In the genomic region with DNA sequence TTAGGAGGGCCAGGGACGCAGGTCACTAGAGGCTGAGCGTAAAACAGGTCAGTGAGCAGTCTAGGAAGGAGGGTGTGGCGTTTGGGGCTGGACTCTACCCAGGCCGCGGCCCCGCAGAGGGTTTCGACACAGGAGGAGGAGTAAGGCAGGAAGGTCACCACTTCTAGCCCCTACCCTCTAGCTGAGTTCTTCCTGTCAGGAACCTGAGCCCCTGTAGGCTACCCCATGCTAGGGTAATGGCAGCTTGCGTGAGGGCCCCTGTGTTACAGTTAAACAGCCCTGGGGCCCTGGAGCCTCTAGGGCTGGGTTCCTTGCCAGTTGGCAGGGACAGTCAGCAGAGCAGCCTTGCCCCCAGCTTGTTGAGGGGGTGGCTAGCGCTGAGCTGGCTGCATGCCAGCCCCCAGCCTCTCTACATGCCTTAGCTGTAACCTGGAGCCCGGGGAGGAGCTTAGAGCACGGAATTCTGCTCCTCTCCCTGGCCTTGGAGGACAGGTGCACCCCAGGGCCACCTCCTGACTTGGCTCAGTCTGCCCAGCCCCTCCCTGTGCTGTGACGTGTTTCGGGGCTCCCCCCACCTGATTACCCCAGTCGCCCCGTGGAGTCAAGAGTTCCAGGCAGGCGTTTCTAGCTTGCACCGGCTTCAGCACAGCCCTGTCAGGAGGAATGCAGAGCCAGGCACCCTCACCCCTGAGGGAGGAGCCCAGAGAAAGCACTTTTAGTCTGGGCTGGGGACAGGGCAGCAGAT, we compare ENCODE assay signal across 8 mouse cellular contexts. TPM values are rescaled to one million over a fixed set of nuclear protein-coding genes. Genes with fewer than 3 reads are reported as not detected.
DNase-seq lines count a peak whose midpoint lies in the region; ATAC-seq and TF ChIP-seq lines count a peak whose summit lies in the region.

No protein-coding gene starts in this region.

- CTCF ChIA-PET in Patski (lab: Charles Lee) = interaction anchor here (0.9 to 11.0 kb wide), 4 partner anchors 9 to 37 kb away, joined by 3 to 160 read pairs (median 12); a partner anchor contains a TSS

- H3K27ac ChIP-seq in intestine, postnatal 0 days (ENCODE audit: low read depth, low read length) = peak overlapping the region; percentile 90
- peak overlapping the region; percentile 72; the same call in 1 of the 2 replicates for H3K27ac ChIP-seq in limb, embryonic 12.5 days
- peak overlapping the region; percentile 72 for H3K27ac ChIP-seq in midbrain, embryonic 10.5 days (replicated peaks)
- H3K27ac ChIP-seq in stomach, embryonic 15.5 days = peak overlapping the region; percentile 86

- intact Hi-C loops in gastrocnemius, postnatal 14 days (cut with DNase I; ENCODE audit: low total_unique reads) = no loop called here

- H3K9me3 ChIP-seq in intestine, postnatal 0 days (ENCODE audit: control insufficient read depth) = no peaks in the 10 kb centered on the region
- no peaks in the 10 kb centered on the region for H3K9me3 ChIP-seq in limb, embryonic 12.5 days
- no peaks in the 10 kb centered on the region for H3K9me3 ChIP-seq in midbrain, embryonic 10.5 days (replicated peaks)
- no peaks in the 10 kb centered on the region for H3K9me3 ChIP-seq in stomach, embryonic 15.5 days

- peaks cover 8% of the 10 kb centered on the region; the same call in 1 of the 2 replicates for H3K4me1 ChIP-seq in intestine, postnatal 0 days (replicated peaks; ENCODE audit: control insufficient read depth, insufficient read depth, low read length)
- H3K4me1 ChIP-seq in limb, embryonic 12.5 days (replicated peaks) = peaks cover 48% of the 10 kb centered on the region
- H3K4me1 ChIP-seq in midbrain, embryonic 10.5 days = peaks cover 63% of the 10 kb centered on the region
- peaks cover 41% of the 10 kb centered on the region for H3K4me1 ChIP-seq in stomach, embryonic 15.5 days

- no peak for DNase-seq in Patski (ENCODE audit: low read depth, low spot score)
- peak; percentile 86 to 87 for DNase-seq in cerebellum, adult 18-20 months
- peak; percentile 64 for DNase-seq in gastrocnemius, postnatal 14 days
- no peak for DNase-seq in midbrain, embryonic 10.5 days (ENCODE audit: low spot score)

- peak overlapping the region; percentile 70 for H3K4me2 ChIP-seq in intestine, postnatal 0 days (replicated peaks; ENCODE audit: low read depth)
- peak overlapping the region; percentile 19 for H3K4me2 ChIP-seq in limb, embryonic 12.5 days
- H3K4me2 ChIP-seq in stomach, embryonic 15.5 days = peak overlapping the region; percentile 41

- peak overlapping the region; percentile 56 for H3K9ac ChIP-seq in intestine, postnatal 0 days (ENCODE audit: low read depth, low read length)
- H3K9ac ChIP-seq in limb, embryonic 12.5 days (replicated peaks) = peak overlapping the region; percentile 40; the same call in 1 of the 2 replicates
- no peak overlapping the region for H3K9ac ChIP-seq in stomach, embryonic 15.5 days

- POLR2A ChIA-PET in Patski (lab: Charles Lee) = interaction anchor here (0.9 to 7.7 kb wide), 6 partner anchors 12 to 54 kb away, joined by 3 to 80 read pairs (median 6); a partner anchor contains a TSS

- no peaks in the 10 kb centered on the region for H3K27me3 ChIP-seq in Patski
- no peaks in the 10 kb centered on the region for H3K27me3 ChIP-seq in intestine, postnatal 0 days (replicated peaks; ENCODE audit: control insufficient read depth, insufficient read depth, low read length)
- no peaks in the 10 kb centered on the region for H3K27me3 ChIP-seq in limb, embryonic 12.5 days
- H3K27me3 ChIP-seq in midbrain, embryonic 10.5 days (ENCODE audit: low read depth, poor library complexity, severe bottlenecking) = no peaks in the 10 kb centered on the region
- H3K27me3 ChIP-seq in stomach, embryonic 15.5 days (replicated peaks) = no peaks in the 10 kb centered on the region

- in situ Hi-C loops in Patski (cut with MboI; ENCODE audit: low pct_unique_long_range_greater_than_20kb) = no loop called here

- peaks cover 47% of the 10 kb centered on the region for H3K36me3 ChIP-seq in intestine, postnatal 0 days (ENCODE audit: control insufficient read depth, insufficient read depth)
- H3K36me3 ChIP-seq in limb, embryonic 12.5 days = peaks cover 48% of the 10 kb centered on the region
- H3K36me3 ChIP-seq in midbrain, embryonic 10.5 days = peaks cover 39% of the 10 kb centered on the region
- peaks cover 18% of the 10 kb centered on the region for H3K36me3 ChIP-seq in stomach, embryonic 15.5 days

- no peak for TF ChIP-seq CTCF in Patski (IDR thresholded peaks at IDR 0.05)
- 0 out of 2 replicates have a peak, but pooled peaks have one; percentile 0 for TF ChIP-seq CTCF in intestine, postnatal 0 days (IDR thresholded peaks at IDR 0.05; ENCODE audit: low read depth)

- ATAC-seq in Patski = peak; percentile 63
- ATAC-seq in intestine, postnatal 0 days = peak; percentile 79
- no peak; the same call in none of the 2 replicates for ATAC-seq in limb, embryonic 12.5 days (ENCODE audit: insufficient number of reproducible peaks, insufficient read depth, low FRiP score, low TSS enrichment, low read depth)
- ATAC-seq in stomach, embryonic 15.5 days (ENCODE audit: insufficient read depth, low FRiP score, low read depth) = peak; percentile 67
- no peak for ATAC-seq in activated CD4-positive, CD25-positive, alpha-beta regulatory T cell, adult 4 months

- peak overlapping the region; percentile 37 for H3K4me3 ChIP-seq in intestine, postnatal 0 days (ENCODE audit: low read depth, low read length)
- no peak overlapping the region for H3K4me3 ChIP-seq in limb, embryonic 12.5 days (replicated peaks)
- no peak overlapping the region for H3K4me3 ChIP-seq in midbrain, embryonic 10.5 days
- peak overlapping the region; percentile 27; the same call in 1 of the 2 replicates for H3K4me3 ChIP-seq in stomach, embryonic 15.5 days (replicated peaks)

- 17% methylated on average over 17 of the region's 17 CpGs for WGBS in intestine, postnatal 0 days
- 56% methylated on average over 17 of the region's 17 CpGs for WGBS in limb, embryonic 12.5 days
- WGBS in midbrain, embryonic 10.5 days = 73% methylated on average over 17 of the region's 17 CpGs
- WGBS in stomach, embryonic 15.5 days = 35% methylated on average over 17 of the region's 17 CpGs

RNA-seq across cellular contexts. Expression of a gene that starts 15.6 kb away (rescaled TPM):
- polyA plus RNA-seq in Patski (2021) = 1,079 TPM
- total RNA-seq in gastrocnemius, postnatal 14 days (2021) = 100 to 1,000 TPM; 780 to 872 TPM
- polyA plus RNA-seq in intestine, postnatal 0 days (2015; fragmentation: Nextera tagmentation; extraction: Ambion mirVana) = 832 and 868 TPM in 2 replicates
- polyA plus RNA-seq in limb, embryonic 12.5 days (2016; fragmentation: Nextera tagmentation; extraction: Ambion mirVana) = 1,237 and 1,243 TPM in 2 replicates
- polyA plus RNA-seq in midbrain, embryonic 10.5 days (2016; fragmentation: Nextera tagmentation; extraction: Ambion mirVana) = 1,126 and 1,338 TPM in 2 replicates
- 1,425 and 1,562 TPM in 2 replicates for polyA plus RNA-seq in stomach, embryonic 15.5 days (2015; fragmentation: Nextera tagmentation; extraction: Ambion mirVana)
- polyA plus RNA-seq in activated CD4-positive, CD25-positive, alpha-beta regulatory T cell, adult 4 months (2017; shearing (Covaris generic)) = 1,000 to 10,000 TPM; 4,414 to 4,537 TPM

RNA-seq across cellular contexts. Expression of a gene that starts 21.4 kb away (rescaled TPM):
- 97.6 TPM for polyA plus RNA-seq in Patski (2021)
- 10 to 100 TPM; 28.7 to 31.3 TPM for total RNA-seq in gastrocnemius, postnatal 14 days (2021)
- 9.3 and 9.6 TPM in 2 replicates for polyA plus RNA-seq in intestine, postnatal 0 days (2015; fragmentation: Nextera tagmentation; extraction: Ambion mirVana)
- 55.4 and 57.4 TPM in 2 replicates for polyA plus RNA-seq in limb, embryonic 12.5 days (2016; fragmentation: Nextera tagmentation; extraction: Ambion mirVana)
- polyA plus RNA-seq in midbrain, embryonic 10.5 days (2016; fragmentation: Nextera tagmentation; extraction: Ambion mirVana) = 52.5 and 61.2 TPM in 2 replicates
- 34.9 and 36.4 TPM in 2 replicates for polyA plus RNA-seq in stomach, embryonic 15.5 days (2015; fragmentation: Nextera tagmentation; extraction: Ambion mirVana)
- 10 to 100 TPM; 22.2 to 30.6 TPM for polyA plus RNA-seq in activated CD4-positive, CD25-positive, alpha-beta regulatory T cell, adult 4 months (2017; shearing (Covaris generic))

RNA-seq across cellular contexts. Expression of a gene that starts 37.2 kb away (rescaled TPM):
- polyA plus RNA-seq in Patski (2021) = 136 TPM
- 10 to 100 TPM; 80.6 to 83.4 TPM for total RNA-seq in gastrocnemius, postnatal 14 days (2021)
- polyA plus RNA-seq in intestine, postnatal 0 days (2015; fragmentation: Nextera tagmentation; extraction: Ambion mirVana) = 65.1 and 71.1 TPM in 2 replicates
- polyA plus RNA-seq in limb, embryonic 12.5 days (2016; fragmentation: Nextera tagmentation; extraction: Ambion mirVana) = 40.3 and 47.1 TPM in 2 replicates
- 27.9 and 28.9 TPM in 2 replicates for polyA plus RNA-seq in midbrain, embryonic 10.5 days (2016; fragmentation: Nextera tagmentation; extraction: Ambion mirVana)
- polyA plus RNA-seq in stomach, embryonic 15.5 days (2015; fragmentation: Nextera tagmentation; extraction: Ambion mirVana) = 37.0 and 43.0 TPM in 2 replicates
- 10 to 100 TPM; 14.5 to 21.0 TPM for polyA plus RNA-seq in activated CD4-positive, CD25-positive, alpha-beta regulatory T cell, adult 4 months (2017; shearing (Covaris generic))

RNA-seq across cellular contexts. Expression of a gene that starts 59.2 kb away (rescaled TPM):
- polyA plus RNA-seq in Patski (2021) = 34.6 TPM
- total RNA-seq in gastrocnemius, postnatal 14 days (2021) = 10 to 100 TPM; 10.3 to 16.6 TPM
- 5.0 and 6.4 TPM in 2 replicates for polyA plus RNA-seq in intestine, postnatal 0 days (2015; fragmentation: Nextera tagmentation; extraction: Ambion mirVana)
- 21.9 and 24.9 TPM in 2 replicates for polyA plus RNA-seq in limb, embryonic 12.5 days (2016; fragmentation: Nextera tagmentation; extraction: Ambion mirVana)
- 15.2 and 17.0 TPM in 2 replicates for polyA plus RNA-seq in midbrain, embryonic 10.5 days (2016; fragmentation: Nextera tagmentation; extraction: Ambion mirVana)
- 21.7 and 26.6 TPM in 2 replicates for polyA plus RNA-seq in stomach, embryonic 15.5 days (2015; fragmentation: Nextera tagmentation; extraction: Ambion mirVana)
- polyA plus RNA-seq in activated CD4-positive, CD25-positive, alpha-beta regulatory T cell, adult 4 months (2017; shearing (Covaris generic)) = 10 to 100 TPM; 10.4 to 14.9 TPM

Comparison
In these comparisons a context has a peak if more than half of its experiments do, and no peak if none do; other contexts are left out.
1. ATAC-seq: peak in Patski (single experiment), intestine, postnatal 0 days (single experiment) and stomach, embryonic 15.5 days (single experiment); none in limb, embryonic 12.5 days (single experiment) and activated CD4-positive, CD25-positive, alpha-beta regulatory T cell, adult 4 months (single experiment).
2. DNase-seq: peak in cerebellum, adult 18-20 months (2 of 2) and gastrocnemius, postnatal 14 days (single experiment); none in Patski (single experiment) and midbrain, embryonic 10.5 days (single experiment).
3. H3K4me2 ChIP-seq: peak in every context shown above with its lines; median percentile 70 in intestine, postnatal 0 days; 41 in stomach, embryonic 15.5 days; 19 in limb, embryonic 12.5 days.
4. H3K4me3 ChIP-seq: peak in intestine, postnatal 0 days (single experiment) and stomach, embryonic 15.5 days (single experiment); none in limb, embryonic 12.5 days (single experiment) and midbrain, embryonic 10.5 days (single experiment).
5. Peak in every context shown above with its lines, with median percentiles within 50 percentile points of each other: H3K27ac ChIP-seq.